Mouse (Mus musculus): Measurements from ENCODE around the gene Npas3. TPM values are rescaled to one million over a fixed set of nuclear protein-coding genes. Genes with fewer than 3 reads are reported as not detected.

The Npas3 gene
- total RNA-seq, 2 experiments from 2014 or later = 42.9 to 61.7 TPM

- no peak for DNase-seq (ENCODE audit: low spot score in 2 of 2)
Measured at GRCm38 (mm10) chr12:53587249-53587648, 338.8 kb downstream of the Npas3 start.

DNA sequence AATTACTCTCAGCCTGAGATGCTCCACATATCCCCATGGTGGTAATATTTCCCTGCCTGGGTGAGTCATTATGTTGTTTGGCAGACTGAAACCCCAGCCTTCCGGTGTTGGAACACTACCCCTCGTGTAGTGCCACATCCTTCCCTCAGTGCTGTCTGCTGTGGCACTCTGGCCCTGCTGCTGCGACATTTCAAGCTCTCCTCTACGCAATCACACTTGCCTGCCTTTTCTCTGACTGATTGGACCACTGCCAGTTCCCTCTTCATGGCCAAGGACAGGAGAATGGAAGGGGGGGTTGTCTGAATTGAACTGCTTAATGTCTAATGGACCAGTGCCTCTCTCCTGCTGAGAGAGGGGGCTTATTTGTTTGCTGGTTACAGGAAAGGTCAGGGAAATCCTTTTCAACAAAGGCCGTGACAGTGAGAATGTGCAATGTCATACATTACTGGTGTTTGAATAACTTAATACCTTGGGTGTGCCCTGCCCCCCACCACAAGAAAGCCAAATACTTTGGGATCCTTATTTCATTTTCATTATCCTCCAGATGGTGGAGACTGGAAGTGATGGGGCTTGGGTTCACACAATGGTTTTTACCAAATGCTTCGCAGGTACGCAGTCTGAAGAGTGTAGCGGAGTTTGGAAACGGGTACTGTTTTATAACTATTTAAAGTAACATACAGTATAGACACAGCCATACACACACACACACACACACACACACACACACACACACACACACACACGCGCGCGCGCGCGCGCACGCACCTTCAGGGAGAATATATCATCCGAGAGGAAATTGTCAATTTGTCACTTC is 339.4 kb downstream of the Npas3 start:
- DNase-seq (ENCODE audit: low spot score in 2 of 2) = peak; percentile 64 to 72

DNA sequence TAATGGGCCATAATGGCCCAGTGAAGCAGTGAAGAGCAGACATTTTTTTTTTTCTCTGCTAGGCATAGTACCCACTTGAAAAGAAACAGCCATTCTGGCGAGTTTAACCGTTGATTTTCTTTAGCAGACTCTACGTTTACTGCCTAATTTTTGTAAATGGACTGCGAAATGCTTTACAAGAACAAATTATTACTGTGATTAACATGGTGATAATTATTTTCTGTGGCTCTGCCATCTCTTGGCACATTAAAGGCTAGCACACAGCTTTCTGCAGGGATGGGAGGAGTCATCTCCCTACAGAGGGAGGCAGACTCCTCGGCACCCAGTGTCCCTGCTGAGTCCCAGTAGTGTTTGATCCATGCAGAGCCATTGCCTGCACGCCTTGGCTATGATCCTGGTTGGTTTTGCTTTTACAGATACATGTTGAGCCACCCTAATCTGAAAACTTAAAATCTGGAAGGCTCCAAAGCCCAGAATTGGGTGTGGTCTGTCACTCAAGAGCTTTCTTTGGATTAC is 341.0 kb downstream of the Npas3 start:
- no peak for DNase-seq (ENCODE audit: low spot score in 2 of 2)

DNA sequence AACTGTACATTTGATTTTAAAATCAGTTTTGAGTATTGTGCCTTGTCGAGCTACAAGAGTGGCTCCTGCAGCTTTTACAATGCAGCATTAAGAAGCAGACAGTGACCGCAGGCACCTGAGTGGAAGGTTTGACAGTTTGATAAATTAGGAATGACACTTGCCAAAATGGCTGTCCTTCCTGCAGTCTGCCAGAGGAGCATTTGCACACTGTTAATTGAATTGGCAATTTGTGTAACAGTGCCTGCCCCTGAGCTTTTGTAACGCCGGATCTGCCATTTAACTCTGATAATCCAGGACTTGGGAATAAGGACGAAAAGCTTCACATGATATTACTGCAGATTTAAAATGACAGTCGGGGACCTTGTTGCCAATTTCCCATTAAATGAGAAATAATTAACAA is 357.2 kb downstream of the Npas3 start:
- no peak for DNase-seq (ENCODE audit: low spot score in 2 of 2)

- no peak for DNase-seq (ENCODE audit: low spot score in 2 of 2)
Measured at GRCm38 (mm10) chr12:53612120-53612519, 363.6 kb downstream of the Npas3 start.

DNA sequence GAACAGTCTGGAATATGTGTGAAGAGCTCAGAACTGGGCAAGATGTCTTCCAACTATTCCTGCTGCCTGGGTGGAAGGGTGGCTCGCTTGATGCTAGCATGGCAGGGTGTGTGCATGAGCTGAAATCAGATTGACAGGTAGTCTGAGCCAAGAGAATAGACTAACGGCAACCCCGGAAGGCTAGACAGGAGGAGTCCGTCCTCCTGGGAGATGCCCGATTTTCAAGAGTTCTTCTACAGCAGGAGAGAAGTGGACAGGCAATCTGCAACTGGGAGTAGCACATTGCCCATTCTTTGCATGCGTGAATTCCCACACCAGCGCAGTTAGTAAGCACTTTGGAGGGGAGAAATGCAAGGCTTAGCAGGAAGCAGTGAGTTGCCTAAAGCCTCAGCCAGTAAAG is 372.8 kb downstream of the Npas3 start:
- DNase-seq (ENCODE audit: low spot score in 2 of 2) = no peak

- DNase-seq (ENCODE audit: low spot score in 2 of 2) = no peak
Measured at GRCm38 (mm10) chr12:53623793-53624192, 375.3 kb downstream of the Npas3 start.

- DNase-seq (ENCODE audit: low spot score in 2 of 2) = no peak
Measured at GRCm38 (mm10) chr12:53624379-53625021, 376.0 kb downstream of the Npas3 start.

GRCm38 (mm10) chr12:53629483-53630120 is 381.1 kb downstream of the Npas3 start:
- DNase-seq (ENCODE audit: low spot score in 2 of 2) = no peak

DNA sequence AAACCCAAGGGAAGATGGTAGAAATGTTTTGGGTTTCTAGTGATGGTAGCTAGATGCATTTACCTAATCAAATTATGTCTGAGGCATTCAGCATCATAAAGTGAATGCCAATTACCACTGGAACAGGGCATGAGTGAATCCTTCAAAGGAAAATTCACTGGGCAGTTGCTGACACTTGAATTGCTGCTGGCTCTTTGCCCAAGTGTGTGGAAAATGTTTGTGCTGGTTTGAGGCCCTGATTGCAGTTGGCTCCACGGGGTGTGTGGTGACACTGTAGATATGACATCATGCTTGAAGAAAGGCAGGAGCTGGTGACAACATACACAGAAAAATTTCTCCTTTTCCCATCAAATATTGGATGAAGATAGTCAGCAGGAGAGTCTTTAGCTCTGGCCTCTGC is 382.1 kb downstream of the Npas3 start:
- DNase-seq (ENCODE audit: low spot score in 2 of 2) = no peak

GRCm38 (mm10) chr12:53631315-53632106 is 383.0 kb downstream of the Npas3 start:
- DNase-seq (ENCODE audit: low spot score in 2 of 2) = no peak

- DNase-seq (ENCODE audit: low spot score in 2 of 2) = no peak
Measured at GRCm38 (mm10) chr12:53638571-53638970, 390.1 kb downstream of the Npas3 start.

DNA sequence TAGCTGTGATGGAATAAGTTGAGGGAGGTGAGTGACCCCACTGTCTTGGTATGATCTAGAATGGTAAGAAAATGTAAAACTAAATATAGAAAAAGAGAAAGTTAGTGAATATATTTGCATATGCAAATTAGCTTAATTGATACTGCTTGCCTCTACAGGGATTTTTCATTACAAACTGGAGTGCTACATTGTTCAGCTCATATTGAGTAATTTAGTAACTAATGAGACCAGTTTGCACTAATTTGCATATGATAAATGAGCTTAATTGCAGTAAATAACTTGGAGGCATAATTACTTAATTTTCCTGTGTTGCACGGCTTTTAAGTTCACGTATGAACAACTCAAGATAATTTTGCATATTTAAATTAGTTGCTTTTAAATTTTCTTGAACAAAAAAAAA is 398.8 kb downstream of the Npas3 start:
- DNase-seq (ENCODE audit: low spot score in 2 of 2) = no peak

GRCm38 (mm10) chr12:53656301-53656700 is 407.8 kb downstream of the Npas3 start:
- DNase-seq (ENCODE audit: low spot score in 2 of 2) = no peak

- no peak for DNase-seq (ENCODE audit: low spot score in 2 of 2)
Measured at GRCm38 (mm10) chr12:53664084-53664483, 415.6 kb downstream of the Npas3 start.

GRCm38 (mm10) chr12:53671846-53672245 is 423.4 kb downstream of the Npas3 start:
- no peak for DNase-seq (ENCODE audit: low spot score in 2 of 2)

- no peak for DNase-seq (ENCODE audit: low spot score in 2 of 2)
Measured at GRCm38 (mm10) chr12:53677091-53677630, 428.7 kb downstream of the Npas3 start.

GRCm38 (mm10) chr12:53678166-53678565 is 429.7 kb downstream of the Npas3 start:
- DNase-seq (ENCODE audit: low spot score in 2 of 2) = no peak

DNA sequence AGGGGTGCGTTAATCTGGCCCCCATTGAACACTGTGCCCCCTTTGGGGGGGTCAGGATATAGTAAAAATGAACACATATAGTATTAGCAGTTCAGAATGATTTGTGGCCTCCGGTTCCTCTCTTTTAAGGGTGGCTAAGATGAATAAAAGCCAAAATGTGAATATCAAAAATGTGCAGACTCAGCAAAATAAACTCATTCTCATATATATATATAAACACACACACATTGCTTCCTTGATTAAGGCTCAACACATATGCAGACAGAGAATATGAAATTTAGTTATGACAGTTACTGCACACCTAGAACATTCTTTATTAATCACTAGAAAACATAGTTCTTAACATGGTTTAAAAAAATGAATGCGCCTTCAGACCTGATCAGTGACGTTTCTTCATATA is 430.7 kb downstream of the Npas3 start:
- no peak for DNase-seq (ENCODE audit: low spot score in 2 of 2)

- DNase-seq (ENCODE audit: low spot score in 2 of 2) = no peak
Measured at GRCm38 (mm10) chr12:53680501-53680900, 432.0 kb downstream of the Npas3 start.

- DNase-seq (ENCODE audit: low spot score in 2 of 2) = peak in 1 of 2 experiments; percentile 14
Measured at GRCm38 (mm10) chr12:53682036-53682435, 433.6 kb downstream of the Npas3 start.
